Mouse (Mus musculus) forelimb bud, embryonic 11.5 days (tissue): Measurements from ENCODE around the gene Pde8a.

Source experiments
- DNase-seq: peaks from one replicate; pipeline ENCODE4 v3.0.0-alpha.2; 2012; ENCODE audit warnings: low read depth, low spot score

Gene Pde8a

DNA sequence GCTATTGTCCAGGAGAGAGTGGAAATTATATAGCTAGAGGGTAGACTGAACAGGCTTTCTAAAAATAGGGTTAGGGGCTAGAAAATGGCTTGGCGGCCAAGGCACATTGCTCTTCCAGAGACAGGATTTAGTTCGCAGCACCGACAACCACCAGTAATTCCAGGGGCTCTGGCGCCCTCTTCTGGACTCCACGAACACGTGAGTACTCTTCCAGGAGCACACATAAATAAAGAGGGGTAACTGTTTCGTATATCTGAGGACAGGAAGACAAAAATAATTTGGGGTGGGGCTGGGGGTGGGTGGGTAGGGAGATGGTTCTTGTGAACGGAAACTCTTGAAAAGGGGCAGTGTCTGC is 123.0 kb downstream of the Pde8a start:
- peak; percentile 66 for DNase-seq

DNA sequence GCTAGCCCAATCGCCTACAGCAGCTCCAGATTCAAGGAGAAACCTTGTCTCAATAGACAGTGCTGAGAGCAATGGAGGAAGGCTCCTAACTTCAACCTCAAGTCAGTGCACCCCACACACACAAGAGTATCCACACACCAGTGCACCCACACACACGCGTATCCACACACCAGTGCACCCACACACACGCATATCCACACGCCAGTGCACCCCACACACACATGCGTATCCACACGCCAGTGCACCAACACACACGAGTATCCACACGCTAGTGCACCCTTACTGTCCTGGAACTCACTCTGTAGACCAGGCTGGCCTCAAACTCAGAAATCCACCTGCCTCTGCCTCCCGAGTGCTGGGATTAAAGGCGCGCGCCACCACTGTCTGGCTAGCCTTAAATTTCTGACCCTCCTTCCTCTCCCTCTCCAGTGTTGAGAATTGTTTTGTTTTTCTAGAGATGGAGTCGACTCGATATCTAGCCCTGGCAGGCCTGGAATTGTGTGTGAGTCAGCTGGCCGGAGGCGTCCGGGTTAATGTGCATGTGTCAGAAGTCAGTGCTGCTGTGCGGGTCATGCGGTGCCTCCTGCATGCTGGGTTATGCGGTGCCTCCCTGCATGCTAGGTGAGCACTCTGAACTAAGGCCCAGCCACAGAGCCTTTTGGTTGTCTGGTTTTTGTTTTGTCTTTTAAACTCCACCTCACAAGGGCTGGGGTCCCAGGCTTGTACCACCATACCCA is 124.6 kb downstream of the Pde8a start:
- DNase-seq, result no peak

DNA sequence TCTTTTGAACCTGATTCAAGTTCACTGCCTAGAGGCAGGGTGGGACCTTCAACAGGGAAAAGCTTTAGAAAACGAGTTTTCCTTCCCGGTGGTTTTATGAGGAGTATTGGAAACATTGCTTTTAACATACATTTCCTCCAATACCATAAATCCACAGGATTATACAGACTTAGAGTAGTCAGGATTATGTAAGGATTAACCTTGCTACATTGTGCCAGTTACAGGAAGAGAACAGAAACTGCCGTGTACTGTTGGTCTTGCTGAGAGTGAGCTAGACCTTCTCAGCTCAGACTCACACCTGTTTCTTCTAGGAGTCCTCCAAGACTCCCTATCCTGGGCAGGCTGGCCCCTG is 125.1 kb downstream of the Pde8a start:
- DNase-seq, result no peak

DNA sequence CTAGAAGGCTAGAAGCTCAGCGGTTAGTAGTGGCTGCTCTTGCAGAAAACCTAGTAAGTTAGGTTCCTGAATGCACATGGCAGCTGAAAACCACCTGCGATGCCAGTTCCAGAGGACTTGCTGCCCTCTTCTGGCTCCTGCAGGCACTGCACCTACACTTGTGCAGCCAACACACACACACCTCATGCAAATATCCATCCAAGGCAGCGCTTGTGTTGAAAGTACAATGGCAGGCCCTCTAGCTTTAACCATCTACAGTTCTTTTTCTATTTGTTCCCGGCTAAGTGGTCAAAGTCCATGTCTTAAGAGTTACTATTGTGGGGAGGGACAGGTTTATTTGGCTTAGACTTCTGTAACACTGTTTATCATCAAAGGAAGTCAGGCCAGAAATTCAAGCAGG is 126.4 kb downstream of the Pde8a start:
- DNase-seq, result peak; percentile 73

DNA sequence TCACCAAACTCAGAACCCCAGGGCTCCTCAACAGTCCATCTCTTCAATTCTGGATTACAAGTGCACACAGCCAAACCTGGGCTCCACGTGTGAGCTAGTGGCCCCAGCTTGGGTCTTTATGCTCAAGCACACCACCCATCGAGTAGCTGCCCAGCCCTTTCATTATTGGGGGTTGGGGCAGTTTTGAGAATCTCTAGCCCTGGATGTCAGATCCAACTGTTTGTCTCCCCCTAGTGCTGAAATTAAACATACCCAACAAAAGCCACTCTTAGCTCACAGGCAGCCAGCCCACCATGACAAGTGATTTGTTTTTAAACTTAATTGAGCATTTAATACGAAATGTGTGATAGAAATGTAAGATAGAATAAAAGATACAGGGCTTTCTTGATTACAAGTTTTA is 128.2 kb downstream of the Pde8a start:
- DNase-seq, result peak; percentile 43

DNA sequence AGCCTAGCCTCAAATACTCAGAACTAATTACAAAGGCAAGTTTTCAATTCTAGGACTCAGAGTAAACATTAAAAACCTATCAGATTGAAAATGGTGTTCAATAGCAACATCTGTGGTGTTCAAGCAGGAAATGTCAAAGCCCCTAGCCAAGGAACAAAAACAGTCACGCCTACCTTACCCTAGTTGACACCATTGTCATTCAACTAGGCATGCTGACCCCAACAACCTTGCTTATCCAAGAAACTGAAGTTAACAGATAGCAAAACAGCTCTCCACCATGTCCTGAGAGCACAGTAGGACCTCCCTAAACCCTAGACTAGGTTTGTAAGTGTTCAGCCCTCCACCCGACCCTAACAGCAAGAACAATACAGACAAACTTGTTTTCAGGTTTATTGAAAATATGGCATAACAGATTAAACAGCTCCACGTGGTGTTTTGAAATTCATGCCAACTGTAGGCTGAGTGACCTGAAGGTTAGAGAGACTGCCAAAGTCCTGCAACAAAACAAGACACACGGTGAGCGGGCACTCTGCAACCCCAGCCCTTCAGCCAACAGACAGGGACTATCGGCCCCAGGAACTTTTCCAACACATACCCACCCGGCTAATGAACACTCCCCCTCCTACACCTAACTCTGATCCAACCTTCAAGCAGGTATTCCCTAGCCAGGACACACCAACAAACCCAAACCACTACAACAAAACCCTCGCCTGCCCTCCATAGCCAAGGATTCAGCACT is 129.1 kb downstream of the Pde8a start:
- DNase-seq, result no peak

DNA sequence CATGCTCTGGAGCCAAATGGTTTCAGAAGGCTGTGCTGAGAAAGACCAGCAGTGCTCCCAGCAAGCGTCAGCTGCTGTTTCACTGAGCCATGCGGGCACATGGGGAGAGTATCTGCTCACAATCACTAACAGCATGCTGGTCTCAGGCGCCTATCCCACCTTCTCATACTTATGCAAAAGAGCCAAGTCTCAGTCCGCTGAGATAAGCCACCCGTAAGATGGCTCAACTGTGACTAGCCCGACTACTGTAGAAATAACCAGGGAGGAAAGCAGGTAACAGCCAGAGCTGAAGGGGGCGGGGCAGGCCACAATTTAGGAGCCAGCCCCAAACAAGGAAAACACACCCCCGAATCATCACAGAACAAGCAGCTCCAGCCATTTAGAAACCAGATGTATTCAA is 129.9 kb downstream of the Pde8a start:
- no peak for DNase-seq

DNA sequence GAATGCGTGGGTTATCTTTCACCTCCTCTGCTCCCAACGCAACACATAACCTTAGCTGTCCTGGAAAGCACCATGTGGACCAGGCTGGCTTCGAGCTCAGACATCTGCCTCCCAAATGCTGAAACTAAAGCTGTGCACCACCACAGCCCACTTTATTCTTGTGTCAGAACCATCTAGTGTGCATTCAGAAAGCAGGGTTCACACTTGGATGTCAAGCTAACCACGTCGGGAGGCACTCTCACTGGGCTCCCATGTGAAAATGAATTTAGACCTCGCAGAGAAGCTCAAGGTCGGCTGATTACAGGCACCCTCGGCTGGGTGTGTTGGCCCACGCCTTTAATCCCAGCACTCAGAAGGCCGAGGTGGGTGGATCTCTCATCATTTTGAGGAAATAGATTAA is 130.4 kb downstream of the Pde8a start:
- DNase-seq, result no peak

DNA sequence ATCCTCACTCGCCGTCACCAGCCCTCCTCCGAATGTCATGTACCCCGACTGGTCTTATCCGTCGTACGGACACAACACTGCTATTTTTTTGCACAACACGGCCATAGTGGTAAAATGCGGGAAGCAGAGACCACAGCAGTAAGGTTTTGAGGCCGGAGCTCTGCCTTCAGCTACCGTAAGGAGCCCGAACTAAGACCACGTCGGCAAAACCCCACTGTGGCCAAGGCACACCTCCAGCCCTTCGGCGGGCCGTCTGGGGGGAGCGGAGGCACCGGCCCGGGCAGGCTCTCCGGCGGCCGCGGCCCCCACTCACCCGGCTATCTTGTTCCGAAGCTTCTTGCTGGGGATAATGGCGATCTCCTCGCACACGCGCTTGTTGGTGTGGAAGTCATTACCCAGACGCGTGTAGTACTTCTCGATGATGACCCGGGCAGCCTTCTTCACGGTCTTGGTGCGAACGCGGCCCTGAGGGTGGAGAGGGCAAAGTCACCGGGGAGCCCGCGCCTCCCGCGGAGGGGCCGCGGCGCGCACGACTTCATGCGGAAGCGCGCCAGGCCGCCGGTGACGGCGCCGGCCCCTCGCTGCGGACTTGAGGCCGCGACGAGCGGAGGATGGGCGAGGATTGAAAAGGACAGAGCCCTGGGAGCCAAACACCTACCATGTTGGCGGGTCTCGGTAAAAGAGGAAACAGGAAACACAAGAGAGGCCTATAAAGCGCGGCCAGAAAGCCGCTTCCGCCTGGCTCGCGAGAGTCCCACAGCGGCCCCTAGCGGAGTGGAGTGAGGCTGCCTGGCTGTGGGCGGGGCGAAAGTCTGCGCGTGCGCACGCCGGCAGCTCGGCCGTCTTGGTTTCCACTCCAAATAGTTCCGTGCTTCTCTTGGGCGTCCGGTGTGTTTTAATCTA is 131.4 kb downstream of the Pde8a start, which contains the start of gene Rps17:
TSS of gene Rps17 (minus strand) at position 711 of the 903 bp plus-strand sequence.
- peak; percentile 95 for DNase-seq

DNA sequence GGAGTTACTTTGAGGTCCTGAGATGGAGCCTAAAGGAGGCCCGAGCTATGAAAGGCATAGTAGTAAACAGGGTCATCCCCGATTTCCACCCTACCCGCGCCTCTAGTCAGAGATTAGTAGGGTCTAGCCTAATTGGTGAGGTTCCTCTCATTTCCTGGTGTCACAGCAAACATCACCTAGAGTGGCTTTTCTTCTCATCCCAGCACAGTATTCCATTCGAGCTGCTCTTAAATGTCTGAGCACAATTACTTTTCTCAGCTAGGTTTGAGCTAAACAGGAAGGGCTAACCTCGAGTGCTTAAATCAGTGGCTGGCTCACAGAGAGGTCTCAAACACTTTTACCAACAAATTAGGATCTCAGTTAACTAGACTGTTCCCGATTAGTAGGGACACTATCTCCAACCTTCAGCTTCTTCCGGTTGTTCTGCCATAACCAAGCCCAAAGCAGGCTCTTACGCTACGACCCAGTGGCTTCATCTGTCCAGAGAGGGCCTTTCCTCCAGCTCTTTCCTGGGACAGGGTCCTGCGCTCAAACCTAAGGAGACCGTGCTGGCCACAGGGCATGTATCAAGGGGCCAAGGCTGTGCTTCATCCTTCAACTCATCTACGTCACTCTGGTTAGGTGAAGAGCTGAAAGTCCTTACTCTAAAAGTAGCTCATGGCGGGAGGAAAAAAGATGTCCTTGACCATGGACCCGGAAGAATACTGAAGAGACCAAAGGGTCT is 132.2 kb downstream of the Pde8a start:
- no peak for DNase-seq

DNA sequence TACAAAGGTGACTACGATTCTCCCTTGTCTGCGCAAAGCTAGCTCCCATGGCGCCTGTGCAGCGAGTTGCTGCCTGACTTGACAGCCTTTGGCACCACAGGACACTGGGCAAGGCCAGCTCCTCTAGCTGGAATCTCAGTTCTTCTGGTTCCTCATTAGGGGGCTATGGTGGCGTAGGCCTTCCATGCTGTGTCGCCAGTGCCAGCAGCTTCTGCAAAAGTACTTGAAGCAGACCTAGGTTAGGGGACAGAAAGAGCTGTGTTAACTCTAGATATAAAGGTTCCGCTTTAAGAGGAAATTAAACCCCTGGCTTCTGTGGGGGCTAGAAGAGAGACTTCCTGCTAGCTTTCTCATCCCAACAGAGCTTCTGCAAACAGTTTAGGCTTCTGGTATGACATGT is 134.8 kb downstream of the Pde8a start:
- no peak for DNase-seq

DNA sequence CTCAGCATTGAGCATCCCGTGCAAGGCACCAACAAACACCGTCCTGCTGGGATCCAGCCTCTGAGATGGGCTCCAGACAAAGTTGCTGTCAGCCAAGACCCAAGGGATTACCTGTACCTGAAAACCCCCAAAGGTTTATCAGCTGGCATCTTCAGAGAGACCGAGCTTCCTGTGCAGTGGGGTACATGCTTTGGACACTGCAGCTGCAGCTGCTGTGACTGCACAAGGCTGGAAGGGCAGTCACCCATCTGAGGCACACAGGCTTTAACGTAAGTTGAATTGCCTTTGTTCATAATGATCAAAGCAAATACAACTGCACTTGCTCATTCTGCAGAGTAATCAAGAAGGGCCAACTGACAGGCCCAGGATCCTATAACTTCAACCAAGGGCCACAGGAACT is 138.4 kb downstream of the Pde8a start:
- no peak for DNase-seq

DNA sequence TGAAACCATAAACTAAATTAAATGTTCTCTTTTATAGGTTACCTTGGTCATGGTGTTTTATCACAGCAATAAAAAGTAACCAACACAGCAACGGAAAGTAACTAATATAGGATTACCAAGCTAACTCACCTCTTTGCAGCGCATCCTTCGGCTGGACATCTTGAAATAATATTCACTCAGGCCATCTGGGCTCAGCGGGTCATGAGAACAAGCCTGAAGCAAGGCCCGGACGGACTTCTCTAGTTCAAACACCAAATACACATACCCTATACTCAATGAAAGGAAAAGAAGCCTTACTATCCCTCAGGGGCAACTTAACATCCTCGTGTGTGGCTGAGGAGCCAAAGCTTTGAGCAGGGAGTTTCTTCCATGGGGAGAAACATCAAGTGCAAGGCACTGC is 142.3 kb downstream of the Pde8a start:
- DNase-seq, result peak; percentile 57

DNA sequence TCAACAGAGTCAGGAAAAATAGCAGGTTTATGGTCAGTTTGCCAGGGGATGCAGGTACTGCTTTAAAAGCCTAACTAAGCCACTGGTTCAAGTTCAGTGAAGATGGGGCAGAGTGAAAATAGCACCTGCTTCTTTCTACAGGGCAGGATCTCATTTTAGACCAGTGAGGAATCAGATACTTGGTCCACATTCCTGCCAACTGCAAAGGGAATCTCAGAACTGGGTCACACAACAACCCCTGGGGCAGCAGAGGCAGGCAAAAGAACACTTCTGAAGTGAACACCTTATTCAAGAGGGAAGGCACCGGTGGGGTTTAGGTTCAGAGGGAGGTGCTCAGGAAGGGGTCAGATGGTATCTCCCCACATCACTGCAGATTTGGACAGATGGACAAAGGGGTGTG is 143.0 kb downstream of the Pde8a start:
- no peak for DNase-seq

DNA sequence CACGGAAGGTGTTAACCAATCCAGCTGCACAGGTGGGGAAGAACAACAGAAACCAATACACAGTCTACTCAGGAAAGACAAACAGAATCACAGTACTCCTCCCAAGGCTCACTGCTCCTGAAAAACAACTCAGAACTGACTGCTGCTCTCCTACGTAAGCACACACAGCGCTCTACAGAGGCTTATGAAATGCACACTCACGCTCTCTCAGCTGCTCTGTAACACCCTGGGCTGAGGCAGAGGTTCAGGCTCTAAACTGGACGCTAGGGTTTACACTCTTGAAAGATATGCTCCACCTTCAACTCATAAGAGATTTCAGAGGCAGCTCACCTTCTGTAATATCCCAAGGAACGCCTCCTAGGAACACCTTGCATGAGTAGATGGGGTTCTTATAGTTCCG is 143.6 kb downstream of the Pde8a start:
- DNase-seq, result no peak

DNA sequence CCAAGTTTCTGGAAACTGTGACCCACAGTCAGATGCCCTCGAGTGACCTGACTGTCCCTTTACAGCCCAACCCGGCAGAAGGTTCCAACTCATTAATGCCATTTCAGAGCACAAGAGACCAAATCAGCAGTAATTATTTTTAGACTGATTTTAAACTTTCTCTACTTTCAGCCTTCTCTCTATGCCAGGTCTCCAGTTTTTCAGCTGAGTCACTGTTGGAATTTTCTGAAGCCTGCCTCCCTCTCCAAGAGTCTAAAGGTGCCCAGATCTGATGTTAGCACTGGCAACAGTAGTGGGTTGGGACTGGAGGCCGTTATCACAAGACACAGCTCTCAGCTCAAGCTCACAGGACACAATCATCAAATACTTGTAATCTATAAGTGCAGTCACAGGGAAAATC is 154.6 kb downstream of the Pde8a start:
- DNase-seq, result no peak

DNA sequence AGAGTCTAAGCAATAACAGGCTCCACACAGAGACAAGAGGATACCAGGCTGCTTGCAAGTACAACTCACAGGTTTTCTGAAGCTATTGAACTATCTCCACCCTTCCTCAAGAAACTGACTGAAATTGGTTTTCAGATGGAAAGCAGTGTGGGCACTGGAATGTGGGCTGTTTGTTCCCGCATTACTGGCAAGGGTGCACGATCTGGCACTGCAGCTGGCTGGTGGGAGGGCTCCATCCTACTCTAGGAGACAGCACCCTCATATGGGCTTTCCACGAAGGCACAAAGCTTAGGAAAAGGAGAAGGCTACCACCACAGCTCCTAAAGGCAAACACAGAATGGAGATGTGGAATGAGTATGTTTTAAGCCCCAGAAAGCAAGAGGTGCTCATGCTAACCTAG is 156.3 kb downstream of the Pde8a start:
- DNase-seq, result no peak

DNA sequence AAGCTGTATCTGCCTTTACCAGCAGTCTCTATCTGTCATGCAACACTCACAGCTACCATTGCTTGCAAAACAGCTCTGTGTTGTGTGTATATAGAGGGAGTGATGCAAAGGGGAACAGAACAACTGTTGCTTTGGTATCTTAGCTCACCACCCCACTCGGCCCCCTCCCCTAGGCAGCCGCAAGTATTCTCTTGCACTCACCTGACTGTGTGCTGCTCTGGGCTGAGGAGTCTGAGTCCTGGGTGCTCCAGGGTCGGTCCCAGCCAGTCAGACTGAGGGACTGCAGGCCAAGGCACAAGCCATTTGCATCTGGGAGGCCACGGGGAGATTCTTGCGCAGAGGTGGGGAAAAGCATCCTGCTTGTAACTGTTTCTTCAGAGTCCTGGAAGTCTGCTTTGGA is 158.4 kb downstream of the Pde8a start:
- DNase-seq, result no peak

DNA sequence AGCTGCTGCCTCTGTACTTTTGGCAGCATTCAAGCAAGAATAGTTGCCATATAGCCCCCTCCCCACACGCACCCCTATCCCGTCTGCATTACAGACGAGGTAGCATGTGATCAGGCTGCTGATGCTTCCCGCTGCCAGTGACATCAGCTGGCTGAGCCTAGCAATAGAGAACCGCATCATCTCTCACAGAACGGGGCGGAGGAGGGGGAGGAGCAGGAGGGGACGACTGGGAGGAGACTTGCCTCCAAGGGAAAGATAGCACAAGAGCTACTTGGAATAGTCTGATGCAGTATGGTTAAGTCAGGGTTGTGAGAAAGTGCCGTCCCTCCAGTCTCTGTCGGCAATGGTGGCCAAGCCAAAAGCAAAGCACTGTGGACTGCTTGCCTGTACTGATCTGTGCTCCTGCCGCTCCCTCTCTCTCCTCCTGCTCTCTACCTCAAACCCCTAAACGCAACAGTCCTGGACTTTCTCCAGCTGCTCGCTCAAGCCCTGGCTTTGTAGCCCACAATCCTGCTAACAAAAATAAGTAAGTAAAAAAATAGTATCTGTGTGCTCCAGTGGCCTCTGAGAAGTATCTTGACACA is 159.0 kb downstream of the Pde8a start:
- no peak for DNase-seq

DNA sequence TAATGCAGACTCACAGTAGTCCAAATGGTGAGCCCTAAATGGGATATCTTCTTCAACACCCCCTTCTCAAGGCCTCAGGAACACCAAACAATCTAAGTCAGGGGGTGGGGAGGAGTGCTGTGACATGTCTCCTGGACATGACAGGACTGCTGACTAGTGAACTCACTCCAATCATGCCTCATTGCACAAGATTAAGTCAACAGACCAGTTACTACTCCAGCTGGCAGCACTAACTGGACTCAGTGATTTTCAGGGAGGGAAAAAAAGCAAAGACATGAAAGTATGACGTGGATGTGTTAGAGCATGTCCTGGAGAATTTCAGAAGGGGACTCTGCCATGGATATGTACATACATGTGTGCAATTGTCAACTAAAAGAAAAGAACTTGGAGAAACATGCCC is 166.0 kb downstream of the Pde8a start:
- no peak for DNase-seq
